Mouse (Mus musculus): ENCODE measurements around the gene Rp2.

GRCm38 (mm10) chrX:20346355-20346754 is 17.9 kb upstream of the Rp2 start:
- TF ChIP-seq HCFC1 (IDR thresholded peaks at IDR 0.05; ENCODE audit: borderline replicate concordance, insufficient read depth, low read length) = no peak
- TF ChIP-seq MAFK (IDR thresholded peaks at IDR 0.05; ENCODE audit: insufficient read depth, low read depth, low read length) = no peak
- no peak for TF ChIP-seq ZNF384 (IDR thresholded peaks at IDR 0.05; ENCODE audit: low read depth, low read length)
